Mouse (Mus musculus) neural tube, embryonic 11.5 days (tissue): ENCODE measurements around the gene Chtf18. TPM values are rescaled to one million over a fixed set of nuclear protein-coding genes. Genes with fewer than 3 reads are reported as not detected.

ENCODE experiments used
- ATAC-seq: fragments of 200-750 bp; cut with Nextera tagmentation; 2 replicates; pipeline ENCODE4 v1.8.0; 2017; ENCODE audit warnings: moderate number of reproducible peaks, mild to moderate bottlenecking, moderate TSS enrichment, moderate library complexity; ENCODE audit not compliant: insufficient read depth, low FRiP score, low TSS enrichment
- DNase-seq: peaks from one replicate; pipeline ENCODE4 v3.0.0-alpha.2; 2015; ENCODE audit warnings: low spot score
- H3K27ac ChIP-seq: fragments of 300-500 bp; sonication (generic); 2 replicates; pipeline ENCODE4 v1.5.1; 2014; ENCODE audit warnings: low read depth, mild to moderate bottlenecking, low read length
- H3K27me3 ChIP-seq: fragments of 300-500 bp; sonication (generic); 2 replicates; pipeline ENCODE4 v1.6.1; 2014; ENCODE audit warnings: mild to moderate bottlenecking, low read length, mixed read lengths; ENCODE audit not compliant: control insufficient read depth, insufficient read depth
- H3K36me3 ChIP-seq: fragments of 300-500 bp; sonication (generic); 2 replicates; pipeline ENCODE4 v1.6.1; 2014; ENCODE audit warnings: mild to moderate bottlenecking, low read length, moderate library complexity, mixed read lengths; ENCODE audit not compliant: control insufficient read depth, insufficient read depth
- H3K4me1 ChIP-seq: fragments of 300-500 bp; sonication (generic); 2 replicates; pipeline ENCODE4 v1.6.1; 2014; ENCODE audit warnings: low read length, mixed read lengths; ENCODE audit not compliant: control insufficient read depth, insufficient read depth
- H3K4me2 ChIP-seq: fragments of 300-500 bp; sonication (generic); 2 replicates; pipeline ENCODE4 v1.6.1; 2014; ENCODE audit warnings: low read depth, mild to moderate bottlenecking, moderate library complexity
- H3K4me3 ChIP-seq: fragments of 300-500 bp; sonication (generic); 2 replicates; pipeline ENCODE4 v1.5.1; 2014; ENCODE audit warnings: low read depth, low read length
- H3K9ac ChIP-seq: fragments of 300-500 bp; sonication (generic); 2 replicates; pipeline ENCODE4 v1.6.1; 2014; ENCODE audit warnings: mild to moderate bottlenecking, low read length
- H3K9me3 ChIP-seq: fragments of 300-500 bp; sonication (generic); 2 replicates; pipeline ENCODE4 v1.6.1; 2016; ENCODE audit warnings: low read length; ENCODE audit not compliant: control insufficient read depth
- WGBS: fragments of 180-500 bp; shearing (Covaris S2); extraction: QIAGEN DNeasy Blood & Tissue Kit; methylation state at CpG from one replicate; pipeline ENCODE4 v1.1.7; 2014; 5-methylcytosine and 5-hydroxymethylcytosine counted together
- polyA plus RNA-seq: library from polyadenylated mRNA; unstranded; fragments of >200 nt; fragmentation: Nextera tagmentation; extraction: Ambion mirVana; gene quantifications from 2 replicates; pipeline ENCODE4 v1.2.1, GENCODE M21; 2014

The Chtf18 gene
- polyA plus RNA-seq, 1 experiment from 2014 or later = 22.5 TPM

- H3K4me1 ChIP-seq = peaks cover 18% of the 10 kb centered on the region
- no peak for ATAC-seq
- no peak for DNase-seq
- no peaks in the 10 kb centered on the region for H3K9me3 ChIP-seq
- H3K36me3 ChIP-seq = peaks cover 8% of the 10 kb centered on the region
- no peak overlapping the region for H3K27ac ChIP-seq
- no peak overlapping the region for H3K4me2 ChIP-seq
- WGBS = 79% methylated on average over 7 of the region's 7 CpGs
- H3K4me3 ChIP-seq = no peak overlapping the region
- H3K9ac ChIP-seq = no peak overlapping the region
- no peaks in the 10 kb centered on the region for H3K27me3 ChIP-seq
Observed at GRCm38 (mm10) chr17:25723919-25724318, 3.3 kb downstream of the Chtf18 start.

GRCm38 (mm10) chr17:25723470-25723869 lies 3.7 kb downstream of the Chtf18 start:
- Histone ChIP-seq H3K4me3 (no peak overlapping the region), H3K4me1 (peaks cover 18% of the 10 kb centered on the region), H3K4me2 (no peak overlapping the region), H3K27ac (no peak overlapping the region), H3K36me3 (peaks cover 8% of the 10 kb centered on the region), H3K9ac (no peak overlapping the region), H3K9me3 (no peaks in the 10 kb centered on the region), H3K27me3 (no peaks in the 10 kb centered on the region)
- DNase-seq (no peak), ATAC-seq (no peak)
- WGBS = 95% methylated on average over 19 of the region's 19 CpGs

- no peak overlapping the region for H3K9ac ChIP-seq
- peaks cover 8% of the 10 kb centered on the region for H3K36me3 ChIP-seq
- H3K4me2 ChIP-seq = no peak overlapping the region
- DNase-seq (no peak), ATAC-seq (no peak)
- peaks cover 14% of the 10 kb centered on the region for H3K4me1 ChIP-seq
- 95% methylated on average over 5 of the region's 5 CpGs for WGBS
- peaks cover 16% of the 10 kb centered on the region for H3K27me3 ChIP-seq
- H3K4me3 ChIP-seq = no peak overlapping the region
- H3K27ac ChIP-seq = no peak overlapping the region
- H3K9me3 ChIP-seq = no peaks in the 10 kb centered on the region
Observed at GRCm38 (mm10) chr17:25721476-25721875, 5.7 kb downstream of the Chtf18 start.

- H3K36me3 ChIP-seq = peaks cover 4% of the 10 kb centered on the region; the same call in 1 of the 2 replicates
- WGBS = 11% methylated on average over 6 of the region's 6 CpGs
- 0 out of 2 replicates have a peak overlapping the region, but pooled peaks have one; percentile 29 for H3K4me3 ChIP-seq
- peak overlapping the region; percentile 45 for H3K9ac ChIP-seq
- peaks cover 10% of the 10 kb centered on the region for H3K4me1 ChIP-seq
- no peak for DNase-seq
- no peak overlapping the region for H3K27ac ChIP-seq
- no peaks in the 10 kb centered on the region for H3K9me3 ChIP-seq
- no peak for ATAC-seq
- H3K27me3 ChIP-seq = peaks cover 19% of the 10 kb centered on the region
- peak overlapping the region; percentile 69 for H3K4me2 ChIP-seq
Observed at GRCm38 (mm10) chr17:25717691-25718090, 9.5 kb downstream of the Chtf18 start.

GRCm38 (mm10) chr17:25716711-25717637 lies 10.2 kb downstream of the Chtf18 start, which contains the start of gene Gng13:
Gene Gng13 (plus strand): TSS chr17:25717171.
- peaks cover 10% of the 10 kb centered on the region for H3K4me1 ChIP-seq

GRCm38 (mm10) chr17:25716130-25716529 lies 11.1 kb downstream of the Chtf18 start:
- Histone ChIP-seq H3K9me3 (no peaks in the 10 kb centered on the region), H3K27me3 (peaks cover 19% of the 10 kb centered on the region), H3K4me3 (no peak overlapping the region), H3K27ac (no peak overlapping the region), H3K36me3 (peaks cover 2% of the 10 kb centered on the region; the same call in 1 of the 2 replicates), H3K4me1 (peaks cover 10% of the 10 kb centered on the region), H3K4me2 (no peak overlapping the region), H3K9ac (no peak overlapping the region)
- DNase-seq = no peak
- no peak for ATAC-seq
- 2% methylated on average over 6 of the region's 6 CpGs for WGBS

More at GRCm38 (mm10) chr17:25716711-25717637, 10.2 kb downstream of the Chtf18 start, which contains the start of gene Gng13:
- WGBS = under 1% methylated on average over 45 of the region's 45 CpGs
- H3K36me3 ChIP-seq = peaks cover 4% of the 10 kb centered on the region; the same call in 1 of the 2 replicates
- peak within 1 kb of the TSS; percentile 45 for H3K9ac ChIP-seq
- H3K4me2 ChIP-seq = peak within 1 kb of the TSS; percentile 69
- ATAC-seq (no peak), DNase-seq (no peak)
- H3K9me3 ChIP-seq = no peaks in the 10 kb centered on the region
- peak within 1 kb of the TSS; percentile 29 for H3K4me3 ChIP-seq
- H3K27ac ChIP-seq = no peak within 1 kb of the TSS
- peaks cover 19% of the 10 kb centered on the region for H3K27me3 ChIP-seq

- Histone ChIP-seq H3K9ac (no peak overlapping the region), H3K4me1 (peaks cover 10% of the 10 kb centered on the region), H3K9me3 (no peaks in the 10 kb centered on the region), H3K27me3 (peaks cover 19% of the 10 kb centered on the region), H3K27ac (no peak overlapping the region), H3K4me3 (no peak overlapping the region), H3K36me3 (peaks cover 2% of the 10 kb centered on the region; the same call in 1 of the 2 replicates), H3K4me2 (no peak overlapping the region)
- WGBS = 54% methylated on average over 3 of the region's 3 CpGs
- DNase-seq = no peak
- no peak for ATAC-seq
Observed at GRCm38 (mm10) chr17:25715627-25716026, 11.6 kb downstream of the Chtf18 start.

- H3K9ac ChIP-seq = no peak overlapping the region
Observed at GRCm38 (mm10) chr17:25711136-25711535, 16.1 kb downstream of the Chtf18 start.

More at GRCm38 (mm10) chr17:25711136-25711535, 16.1 kb downstream of the Chtf18 start:
- no peaks in the 10 kb centered on the region for H3K27me3 ChIP-seq
- ATAC-seq = no peak
- no peaks in the 10 kb centered on the region for H3K4me1 ChIP-seq
- no peak overlapping the region for H3K4me2 ChIP-seq
- no peak for DNase-seq
- no peak overlapping the region for H3K27ac ChIP-seq
- H3K9me3 ChIP-seq = no peaks in the 10 kb centered on the region
- H3K4me3 ChIP-seq = no peak overlapping the region
- no peaks in the 10 kb centered on the region for H3K36me3 ChIP-seq
- 87% methylated on average over 4 of the region's 4 CpGs for WGBS
